Mouse (Mus musculus) CH12.LX (cell line): ENCODE data around the gene Clba1. TPM values are rescaled to one million over a fixed set of nuclear protein-coding genes. Genes with fewer than 3 reads are reported as not detected.

ENCODE experiments used
- DNase-seq: peaks from one replicate; pipeline ENCODE4 v3.0.0-alpha.2; 2013; ENCODE audit errors: extremely low read depth
- H3K27ac ChIP-seq: 2 replicates; pipeline ENCODE4 v1.5.1; 2012; ENCODE audit warnings: low read depth, mild to moderate bottlenecking, control low read depth, moderate library complexity; ENCODE audit not compliant: insufficient read depth
- H3K27me3 ChIP-seq: replicated peaks from 2 replicates; pipeline ENCODE3; 2012; ENCODE audit warnings: inconsistent platforms
- H3K36me3 ChIP-seq, 2 experiments: replicated peaks in 1 of 2; 2 replicates each; pipeline versions ENCODE3 to v1.6.1; 2012; ENCODE audit warnings: inconsistent platforms in 1 of 2, low read length in 1 of 2, mild to moderate bottlenecking in 1 of 2, mixed read lengths in 1 of 2, moderate library complexity in 1 of 2; ENCODE audit not compliant: control insufficient read depth in 1 of 2, insufficient read depth in 1 of 2
- H3K4me1 ChIP-seq, 2 experiments: 2 replicates each; pipeline ENCODE4 v1.6.1; 2012; ENCODE audit warnings: inconsistent platforms in 1 of 2, moderate library complexity in 1 of 2; ENCODE audit not compliant: insufficient read depth in 2 of 2, control insufficient read depth in 1 of 2
- H3K4me2 ChIP-seq: 2 replicates; pipeline ENCODE4 v1.6.1; 2012; ENCODE audit warnings: low read depth, mild to moderate bottlenecking, control low read depth; ENCODE audit not compliant: poor library complexity, insufficient read depth, severe bottlenecking
- H3K4me3 ChIP-seq, 3 experiments: fragments of 150-350 bp in 1 of 3; sonication (generic) in 1 of 3; replicated peaks in 1 of 3; 2 replicates each; pipeline versions ENCODE3 to v1.5.1; 2011 to 2012; ENCODE audit warnings: low read depth in 2 of 3, low read length in 2 of 3, mild to moderate bottlenecking in 2 of 3, moderate library complexity in 2 of 3, control low read depth in 1 of 3, improper control_type of control experiment in 1 of 3, inconsistent platforms in 1 of 3, mixed read lengths in 1 of 3; ENCODE audit not compliant: poor library complexity in 1 of 3
- H3K79me2 ChIP-seq: replicated peaks from 2 replicates; pipeline ENCODE4 v1.6.1; 2012; ENCODE audit warnings: mild to moderate bottlenecking, moderate library complexity; ENCODE audit not compliant: control insufficient read depth, poor library complexity, insufficient read depth, severe bottlenecking; ENCODE audit errors: extremely low read depth
- H3K9ac ChIP-seq: 2 replicates; pipeline ENCODE4 v1.6.1; 2012; ENCODE audit warnings: low read depth, mild to moderate bottlenecking, control low read depth, moderate library complexity; ENCODE audit not compliant: insufficient read depth
- H3K9me3 ChIP-seq: replicated peaks from 2 replicates; pipeline ENCODE3; 2012; ENCODE audit warnings: low read length, inconsistent platforms, mixed read lengths
- BHLHE40 ChIP-seq: IDR thresholded peaks from 2 replicates; pipeline ENCODE4 v1.6.1; 2011; ENCODE audit warnings: mild to moderate bottlenecking, low read depth, low read length, improper control_type of control experiment
- CHD1 ChIP-seq: IDR thresholded peaks from 2 replicates; pipeline ENCODE4 v1.6.1; 2012; ENCODE audit warnings: low read depth, low read length, improper control_type of control experiment, inconsistent platforms
- CTCF ChIP-seq, 2 experiments: IDR thresholded peaks in 1 of 2; conservative IDR thresholded peaks in 1 of 2; 2 replicates each; pipeline ENCODE4 v1.5.1; 2011 to 2012; ENCODE audit warnings: low read depth in 2 of 2, low read length in 2 of 2, improper control_type of control experiment in 1 of 2, inconsistent platforms in 1 of 2, mild to moderate bottlenecking in 1 of 2, moderate library complexity in 1 of 2
- ELF1 ChIP-seq: IDR thresholded peaks from 2 replicates; pipeline ENCODE4 v1.6.1; 2014; ENCODE audit warnings: low read depth, mild to moderate bottlenecking, inconsistent platforms, low read length, improper control_type of control experiment
- EP300 ChIP-seq: IDR thresholded peaks from 2 replicates; pipeline ENCODE4 v1.6.1; 2011; ENCODE audit warnings: low read length, improper control_type of control experiment
- GABPA ChIP-seq: IDR thresholded peaks from 2 replicates; pipeline ENCODE4 v1.6.1; 2012; ENCODE audit warnings: low read depth, low read length, improper control_type of control experiment, inconsistent platforms; ENCODE audit not compliant: insufficient replicate concordance
- HCFC1 ChIP-seq: IDR thresholded peaks from 2 replicates; pipeline ENCODE4 v1.6.1; 2012; ENCODE audit warnings: low read depth, mild to moderate bottlenecking, inconsistent platforms, low read length, improper control_type of control experiment
- KAT2A ChIP-seq: IDR thresholded peaks from 2 replicates; pipeline ENCODE4 v1.6.1; 2012; ENCODE audit warnings: low read length, improper control_type of control experiment, inconsistent platforms; ENCODE audit not compliant: insufficient replicate concordance
- MAFK ChIP-seq: IDR thresholded peaks from 2 replicates; pipeline ENCODE4 v1.6.1; 2011; ENCODE audit warnings: low read length, improper control_type of control experiment; ENCODE audit not compliant: insufficient replicate concordance
- MAX ChIP-seq: IDR thresholded peaks from 2 replicates; pipeline ENCODE4 v1.6.1; 2011; ENCODE audit warnings: low read length, improper control_type of control experiment
- MEF2A ChIP-seq: IDR thresholded peaks from 2 replicates; pipeline ENCODE4 v1.6.1; 2014; ENCODE audit warnings: low read depth, mild to moderate bottlenecking, inconsistent platforms, low read length, improper control_type of control experiment, borderline replicate concordance
- MXI1 ChIP-seq: IDR thresholded peaks from 2 replicates; pipeline ENCODE4 v1.6.1; 2011; ENCODE audit warnings: mild to moderate bottlenecking, low read depth, low read length, improper control_type of control experiment
- NELFE ChIP-seq: IDR thresholded peaks from 2 replicates; pipeline ENCODE4 v1.6.1; 2011; ENCODE audit warnings: low read depth, low read length, improper control_type of control experiment
- NRF1 ChIP-seq: IDR thresholded peaks from 2 replicates; pipeline ENCODE4 v1.6.1; 2014; ENCODE audit warnings: low read depth, mild to moderate bottlenecking, inconsistent platforms, low read length, improper control_type of control experiment, moderate library complexity
- POLR2A ChIP-seq: IDR thresholded peaks from 2 replicates; pipeline ENCODE4 v1.6.1; 2011; ENCODE audit warnings: low read depth, mild to moderate bottlenecking, improper control_type of control experiment, low read length
- RAD21 ChIP-seq: IDR thresholded peaks from 2 replicates; pipeline ENCODE4 v1.6.1; 2011; ENCODE audit warnings: low read depth, mild to moderate bottlenecking, low read length, improper control_type of control experiment, moderate library complexity
- SIN3A ChIP-seq: IDR thresholded peaks from 2 replicates; pipeline ENCODE4 v1.6.1; 2012; ENCODE audit warnings: low read length, improper control_type of control experiment, inconsistent platforms
- SMC3 ChIP-seq: IDR thresholded peaks from 2 replicates; pipeline ENCODE4 v1.6.1; 2011; ENCODE audit warnings: low read depth, low read length, improper control_type of control experiment
- TCF12 ChIP-seq: IDR thresholded peaks from 2 replicates; pipeline ENCODE4 v1.6.1; 2014; ENCODE audit warnings: low read depth, mild to moderate bottlenecking, inconsistent platforms, low read length, improper control_type of control experiment
- ZKSCAN1 ChIP-seq: IDR thresholded peaks from 2 replicates; pipeline ENCODE4 v1.6.1; 2012; ENCODE audit warnings: low read depth, inconsistent platforms, low read length, improper control_type of control experiment, borderline replicate concordance
- ZMIZ1 ChIP-seq: IDR thresholded peaks from 2 replicates; pipeline ENCODE4 v1.6.1; 2012; ENCODE audit warnings: low read depth, mild to moderate bottlenecking, inconsistent platforms, low read length, improper control_type of control experiment
- ZNF384 ChIP-seq: IDR thresholded peaks from 2 replicates; pipeline ENCODE4 v1.6.1; 2012; ENCODE audit warnings: low read depth, low read length, improper control_type of control experiment, inconsistent platforms
- dilution Hi-C: fragments of 300-500 bp; cut with MboI; formaldehyde crosslinking; loops from 2 replicates; pipeline ENCODE4 v1.14.3; 2020; ENCODE audit warnings: low sequenced_read_pairs; ENCODE audit not compliant: extremely low pct_unique_long_range_greater_than_20kb, extremely low pct_ligation_motif_present
- in situ Hi-C: fragments of 300-500 bp; cut with MboI; formaldehyde crosslinking; loops from 3 replicates; pipeline ENCODE4 v1.14.3; 2019; ENCODE audit warnings: low sequenced_read_pairs, low pct_ligation_motif_present, low pct_unique_long_range_greater_than_20kb, mixed read lengths
- polyA plus RNA-seq: library from polyadenylated mRNA; unstranded; fragments of >175 nt; gene quantifications from 2 replicates; pipeline ENCODE4 v1.2.1, GENCODE M21; 2012; ENCODE audit warnings: low read depth; ENCODE audit not compliant: insufficient read length
- total RNA-seq, 2 experiments: library from RNA; depleted of rRNA; stranded (reverse); fragments of 300-350 nt in 1 of 2; fragments of >200 nt in 1 of 2; gene quantifications; 2 replicates each; pipeline ENCODE4 v1.2.3; 2012 to 2014

Gene Clba1
- total RNA-seq (2012; rRNA removed), result 3.1 and 3.5 TPM in 2 replicates
- total RNA-seq (2014; rRNA removed), result 2.5 TPM in 2 replicates
- 3.0 and 3.5 TPM in 2 replicates for polyA plus RNA-seq

DNA sequence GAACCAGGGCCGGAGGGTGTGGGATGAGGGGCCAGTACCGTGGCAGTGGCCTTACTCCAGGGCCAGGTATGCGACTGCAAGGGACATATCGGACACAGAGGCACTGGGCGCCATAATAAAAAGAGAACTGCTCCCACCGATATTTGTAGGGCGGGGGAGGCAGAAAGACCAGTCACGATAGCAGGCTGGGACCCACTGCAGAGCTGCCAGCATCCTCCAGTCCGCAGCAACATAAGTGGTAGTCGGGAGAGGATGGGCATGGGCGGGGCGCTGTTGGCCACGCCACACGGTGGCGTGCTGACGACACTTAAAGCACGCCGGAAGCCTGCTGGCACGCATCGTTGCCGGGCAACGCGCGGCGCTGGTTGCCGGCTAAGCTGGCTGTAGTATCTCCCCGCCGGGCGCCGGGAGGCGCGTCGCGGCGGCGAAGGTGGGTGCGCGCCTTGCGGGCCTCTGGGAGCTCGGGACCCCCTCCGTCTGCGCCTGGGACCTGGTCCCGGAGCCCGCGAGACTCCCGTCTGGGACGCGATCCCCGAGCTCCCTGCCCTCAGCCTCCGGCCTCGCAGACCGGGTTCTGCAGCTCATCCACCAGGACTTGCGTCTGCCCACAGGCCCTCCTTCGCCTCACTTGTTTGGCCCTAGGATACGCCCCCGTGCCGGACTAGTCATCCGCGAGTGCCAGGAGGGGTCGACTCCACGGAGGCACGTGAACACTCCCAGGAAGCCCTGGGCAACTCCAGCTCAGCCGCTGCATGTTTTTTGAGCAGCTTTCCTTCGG, at the start of gene Clba1:
Gene Clba1, plus strand, starts transcription at position 351 of the 778 bp plus-strand sequence.
- Histone ChIP-seq H3K79me2 (no peaks in the 10 kb centered on the region), H3K4me2 (peak within 1 kb of the TSS; percentile 90), H3K4me3 (peak within 1 kb of the TSS; percentile 47 to 64 (median 58)), H3K9me3 (no peaks in the 10 kb centered on the region), H3K4me1 (peaks cover 5 to 25% of the 10 kb centered on the region in 2 experiments; a peak in 3 of 4 replicates), H3K9ac (peak within 1 kb of the TSS; percentile 67), H3K36me3 (peaks cover 3 to 24% of the 10 kb centered on the region in 2 experiments), H3K27me3 (peaks cover 10% of the 10 kb centered on the region), H3K27ac (no peak within 1 kb of the TSS)
- in situ Hi-C loops, result no loop called here
- TF ChIP-seq NELFE (peak; percentile 46; the same call in 1 of the 2 replicates), HCFC1 (peak; percentile 66), SMC3 (peak; percentile 5; the same call in 1 of the 2 replicates), EP300 (no peak), MXI1 (peak; percentile 95), ZKSCAN1 (no peak), NRF1 (peak; percentile 45; the same call in 1 of the 2 replicates), ZNF384 (no peak), ZMIZ1 (0 out of 2 replicates have a peak, but pooled peaks have one; percentile 15), SIN3A (peak; percentile 84), TCF12 (peak; percentile 10; the same call in 1 of the 2 replicates), MAFK (no peak), POLR2A (peak; percentile 66), ELF1 (peak; percentile 80), CTCF (conservative IDR thresholded peaks at IDR 0.05 in 1 of 2, IDR thresholded peaks at IDR 0.05 in 1 of 2; ENCODE audit: low read depth in 2 of 2, low read length in 2 of 2) (peak in 1 of 2 experiments; percentile 18; a peak in 1 of 4 replicates), MAX (no peak), MEF2A (no peak), BHLHE40 (peak; percentile 64)
- dilution Hi-C loops, result no loop called here
- peak; percentile 87 for DNase-seq

GRCm38 (mm10) chr12:112759471-112759870, 49.3 kb upstream of the Clba1 start:
- no peak overlapping the region for H3K9ac ChIP-seq
- TF ChIP-seq CHD1 (no peak), ZNF384 (no peak), RAD21 (no peak), NELFE (no peak), GABPA (no peak), KAT2A (no peak)
- TF ChIP-seq, all 38 proteins: peak for 0
- dilution Hi-C loops, result no loop called here
- H3K4me2 ChIP-seq, result no peak overlapping the region
- no peaks in the 10 kb centered on the region for H3K79me2 ChIP-seq
- H3K4me1 ChIP-seq, result peaks cover 16 to 30% of the 10 kb centered on the region in 2 experiments
- H3K9me3 ChIP-seq, result peaks cover 14% of the 10 kb centered on the region
- no peaks in the 10 kb centered on the region for H3K27me3 ChIP-seq
- in situ Hi-C loops, result loop anchor here (5.0 kb wide), 1 partner anchor 38 kb away; no protein-coding TSS in a partner anchor
- no peak overlapping the region for H3K4me3 ChIP-seq
- H3K27ac ChIP-seq, result no peak overlapping the region
- DNase-seq, result no peak
- H3K36me3 ChIP-seq, result peaks cover 11 to 16% of the 10 kb centered on the region in 2 experiments
